Mouse (Mus musculus) frontal cortex, adult 2 months (tissue): ENCODE results near the gene Lamtor5. TPM values are rescaled to one million over a fixed set of nuclear protein-coding genes. Genes with fewer than 3 reads are reported as not detected.

ENCODE experiments used
- DNase-seq, 2 experiments: peaks; one replicate each; pipeline ENCODE4 v3.0.0; 2022; ENCODE audit warnings: low spot score in 1 of 2; ENCODE audit errors: extremely low spot score in 1 of 2
- polyA plus RNA-seq: library from polyadenylated mRNA; depleted of rRNA; stranded (reverse); fragments of >200 nt; gene quantifications from 2 replicates; pipeline ENCODE4 v1.2.3, GENCODE M21; 2012; rRNA removed

The Lamtor5 gene
- 117 and 121 TPM in 2 replicates for polyA plus RNA-seq

DNA sequence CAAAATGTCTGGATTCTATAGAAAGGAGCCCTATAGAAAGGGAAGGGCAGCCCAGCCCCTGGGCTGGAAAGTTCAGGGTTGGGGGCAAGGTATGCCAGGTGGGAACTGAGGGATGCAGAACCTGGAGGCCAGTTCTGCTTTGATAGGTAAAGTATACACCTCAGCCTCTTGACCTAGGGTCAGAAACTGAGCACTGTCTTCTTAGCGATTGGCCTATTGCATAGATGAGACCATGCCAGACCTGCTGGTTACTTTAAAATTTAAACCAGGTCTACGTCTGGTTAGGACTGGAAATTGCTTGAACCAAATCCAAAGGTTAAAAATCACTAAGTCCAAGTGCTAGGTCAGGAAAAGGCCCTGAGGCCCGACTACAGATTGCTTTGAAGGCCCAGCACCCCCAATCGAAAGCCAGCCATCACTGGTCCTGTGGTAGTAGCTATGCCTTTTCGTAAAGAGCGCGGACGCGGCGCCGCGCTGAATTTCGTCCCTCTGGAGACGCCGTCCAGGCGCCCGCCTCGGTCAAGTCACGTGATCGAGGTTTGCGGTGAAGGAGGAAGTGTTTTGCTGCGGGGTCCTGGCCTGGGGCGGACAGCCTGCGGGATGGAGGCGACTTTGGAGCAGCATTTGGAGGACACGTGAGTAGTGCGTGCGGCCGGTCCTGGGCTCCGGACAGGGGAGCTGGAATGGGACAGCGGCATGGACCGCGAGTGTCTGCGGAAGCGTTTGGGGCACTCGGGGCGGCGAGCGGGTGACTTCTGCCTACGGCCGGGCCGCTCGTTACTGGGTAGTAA lies at the start of gene Lamtor5:
Lamtor5 (plus strand) TSS at position 380 of the 791 bp plus-strand sequence.
- DNase-seq, result peak; percentile 85 to 94

DNA sequence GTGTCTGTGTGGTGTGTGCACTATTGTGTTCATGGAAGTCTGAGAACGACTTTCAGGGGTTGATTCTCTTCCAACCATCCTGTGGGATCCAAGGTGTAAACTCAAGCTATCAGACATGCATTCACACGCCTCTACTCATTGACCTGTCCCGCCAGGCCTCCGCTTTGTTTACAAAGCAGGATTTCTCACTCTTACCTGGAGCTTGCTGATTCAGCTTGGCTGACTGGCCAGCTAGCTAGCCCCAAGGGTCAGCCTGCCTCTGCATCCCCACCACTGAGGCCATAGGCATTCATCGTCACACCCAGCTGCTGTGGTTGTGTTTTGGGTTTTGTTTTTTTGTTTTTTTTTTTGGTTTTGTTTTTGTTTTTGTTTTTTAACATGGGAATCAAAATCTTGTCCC lies 49.4 kb upstream of the Lamtor5 start:
- no peak for DNase-seq

- DNase-seq, result no peak
Measured at GRCm38 (mm10) chr3:107229822-107230221, 48.8 kb upstream of the Lamtor5 start.

DNA sequence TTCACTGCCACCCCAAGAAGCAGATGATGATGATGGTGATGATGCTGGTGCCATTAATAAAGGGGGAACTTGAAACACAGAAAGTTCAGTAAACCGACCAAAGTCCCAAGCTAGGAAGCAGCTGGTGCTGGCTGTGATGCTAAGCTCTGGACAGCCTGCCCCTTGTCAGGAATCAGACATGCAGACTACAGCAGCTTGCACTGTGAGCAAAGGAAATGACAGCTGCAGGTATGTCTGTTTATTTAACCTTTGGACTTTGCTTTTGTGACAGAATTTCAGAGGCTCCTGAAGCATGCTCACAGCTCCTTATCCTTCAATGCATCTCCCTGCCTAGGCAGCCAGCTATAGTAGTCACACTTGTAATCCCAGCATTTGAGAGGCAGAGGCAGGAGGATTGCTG lies 48.1 kb upstream of the Lamtor5 start, which contains the start of gene A630076J17Rik:
A630076J17Rik (plus strand) TSS at position 88 of the 400 bp plus-strand sequence.
- DNase-seq, result no peak

DNA sequence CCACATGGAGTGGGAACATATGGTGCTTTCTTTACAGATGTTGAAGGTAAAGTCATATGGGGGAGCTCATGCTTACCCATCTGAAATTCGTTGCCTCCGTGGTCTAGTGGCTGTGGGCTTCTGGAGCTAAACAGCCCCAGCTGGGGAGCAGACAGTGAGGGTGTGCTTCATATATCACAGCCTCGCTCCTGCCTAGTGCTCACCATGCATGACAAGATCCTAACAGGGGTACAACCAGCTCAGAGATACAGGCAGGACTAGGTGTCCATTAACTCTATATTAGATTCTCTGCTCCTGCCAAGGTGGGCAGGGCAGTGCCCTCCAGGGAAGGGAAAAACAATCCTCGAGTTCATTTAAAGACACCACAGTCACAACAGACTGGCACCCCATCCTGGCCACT lies 47.5 kb upstream of the Lamtor5 start:
- no peak for DNase-seq

GRCm38 (mm10) chr3:107233351-107233813 lies 45.3 kb upstream of the Lamtor5 start:
- peak; percentile 63 to 97 for DNase-seq

DNA sequence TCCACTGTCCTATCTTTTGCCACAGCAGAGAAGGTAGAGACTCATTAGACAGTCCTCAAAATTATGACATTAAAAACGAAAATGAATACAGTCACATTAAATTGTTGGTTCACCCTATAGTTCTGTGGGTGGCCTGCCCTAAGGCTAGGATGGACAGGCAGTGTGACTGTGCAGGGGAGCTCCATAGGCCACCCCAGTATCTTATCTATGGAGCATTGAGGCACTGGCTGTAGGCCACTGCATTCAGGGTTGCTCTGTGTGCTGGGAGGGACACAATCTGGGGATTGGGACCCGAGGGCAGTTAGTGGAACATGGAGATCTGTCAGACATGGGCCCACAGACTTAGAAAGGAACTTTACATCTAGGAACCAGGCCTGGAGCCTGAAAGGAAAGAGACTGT lies 44.7 kb upstream of the Lamtor5 start:
- DNase-seq, result no peak

- no peak for DNase-seq
Measured at GRCm38 (mm10) chr3:107238051-107238450, 40.6 kb upstream of the Lamtor5 start.

DNA sequence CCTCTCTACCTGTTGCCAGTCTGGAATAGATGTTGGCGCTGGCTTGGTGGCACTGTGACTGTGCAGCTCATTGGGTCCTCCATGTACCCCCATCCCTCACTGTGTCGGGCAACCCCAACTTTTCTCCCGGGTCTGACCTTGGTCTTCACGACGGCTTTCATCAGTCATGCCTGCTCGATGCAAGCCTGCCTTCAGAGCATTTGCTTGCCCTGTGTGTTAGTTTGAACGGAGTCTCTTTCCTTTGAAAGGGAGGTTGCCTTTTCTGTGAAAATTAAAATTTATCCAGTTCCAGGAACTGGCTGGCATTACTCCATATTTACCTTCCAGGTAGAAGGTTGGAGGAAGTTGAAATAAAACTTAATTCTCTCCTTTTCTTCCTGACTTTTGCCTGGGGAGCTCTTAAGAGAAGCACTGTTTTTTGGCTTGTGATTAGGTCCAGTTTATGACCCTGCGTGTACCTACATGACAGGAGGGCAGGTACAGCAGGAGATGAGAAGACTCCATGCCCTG lies 40.1 kb upstream of the Lamtor5 start:
- DNase-seq, result no peak

DNA sequence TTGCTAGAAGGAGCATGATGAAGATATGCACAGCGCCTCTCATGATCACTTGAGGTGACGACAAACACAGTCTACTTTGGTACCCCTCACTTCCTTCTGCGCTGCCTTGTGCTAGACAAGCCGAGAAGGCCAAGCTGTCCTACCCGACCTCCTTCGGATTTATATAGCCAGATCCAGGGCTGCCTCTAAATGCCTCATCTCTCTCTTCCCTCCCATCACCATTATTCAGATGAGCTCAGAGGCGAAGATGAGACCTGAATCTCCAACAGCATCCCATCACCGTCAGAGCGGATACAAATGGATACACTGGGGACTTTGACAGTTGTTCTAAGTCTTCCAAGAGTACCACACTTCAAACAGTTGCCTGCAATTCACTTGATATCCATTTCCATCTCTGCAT lies 39.1 kb upstream of the Lamtor5 start, which contains the start of gene Prok1:
Prok1 (minus strand) TSS at position 101 of the 400 bp plus-strand sequence.
- no peak for DNase-seq

GRCm38 (mm10) chr3:107241389-107242094 lies 37.1 kb upstream of the Lamtor5 start:
- no peak for DNase-seq

DNA sequence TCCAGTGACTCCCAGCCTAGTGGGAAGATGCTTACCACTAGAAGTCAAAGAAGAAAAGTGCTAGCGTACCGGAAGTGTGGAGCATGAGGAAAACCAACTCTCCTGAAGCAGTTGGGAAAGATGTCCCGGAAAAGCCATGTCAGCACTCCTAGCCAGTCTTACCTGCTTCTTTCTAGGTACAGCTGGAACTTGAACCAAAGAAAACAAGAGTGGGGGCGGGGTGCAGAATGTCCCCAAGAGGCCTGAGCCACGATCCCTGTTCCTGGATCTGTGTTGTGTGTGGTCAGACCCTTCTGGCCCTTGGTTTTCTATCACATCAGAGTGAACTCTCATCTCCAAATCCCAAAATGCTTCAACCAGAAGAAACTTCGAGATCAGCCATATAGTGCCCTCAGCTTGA lies 31.8 kb upstream of the Lamtor5 start:
- DNase-seq, result no peak

DNA sequence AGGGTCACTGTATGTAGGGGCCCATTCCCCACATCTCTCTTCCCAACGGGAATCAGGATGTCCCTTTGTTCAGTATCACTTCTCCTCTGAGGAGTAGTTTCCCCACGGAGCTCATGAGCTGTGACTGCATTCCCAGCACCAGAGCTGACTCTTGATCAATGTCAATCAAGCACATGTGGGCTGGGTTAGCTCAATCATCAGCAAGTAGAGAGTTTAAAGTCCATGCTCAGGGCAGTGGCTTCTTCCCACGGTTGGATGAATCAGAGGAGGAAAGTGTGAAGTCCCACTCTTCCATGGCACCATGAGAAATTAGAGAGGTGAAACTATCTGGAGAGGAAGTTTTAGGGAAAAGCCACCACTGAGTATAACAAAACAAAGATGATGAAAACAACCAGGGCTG lies 29.6 kb upstream of the Lamtor5 start:
- DNase-seq, result no peak

DNA sequence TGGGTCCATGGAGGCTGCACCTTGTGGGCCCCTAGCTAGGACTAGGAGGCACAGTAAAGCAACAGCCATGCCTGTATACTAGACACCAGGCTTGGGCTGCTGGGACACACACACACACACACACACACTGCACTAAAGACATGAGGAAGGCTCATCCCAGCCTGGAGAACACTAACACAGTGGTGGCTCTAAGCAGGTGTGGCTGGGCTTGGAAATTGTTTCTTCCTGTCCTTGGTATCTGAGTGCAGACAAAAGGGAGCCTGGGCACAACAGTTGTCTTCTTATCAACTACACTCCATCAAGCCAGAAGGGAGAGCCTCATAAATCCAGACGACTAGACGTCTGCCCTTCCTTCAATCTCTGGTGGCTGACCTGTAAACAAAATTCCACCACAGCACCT lies 28.3 kb upstream of the Lamtor5 start:
- DNase-seq, result no peak

- no peak for DNase-seq
Measured at GRCm38 (mm10) chr3:107252035-107252434, 26.6 kb upstream of the Lamtor5 start.

DNA sequence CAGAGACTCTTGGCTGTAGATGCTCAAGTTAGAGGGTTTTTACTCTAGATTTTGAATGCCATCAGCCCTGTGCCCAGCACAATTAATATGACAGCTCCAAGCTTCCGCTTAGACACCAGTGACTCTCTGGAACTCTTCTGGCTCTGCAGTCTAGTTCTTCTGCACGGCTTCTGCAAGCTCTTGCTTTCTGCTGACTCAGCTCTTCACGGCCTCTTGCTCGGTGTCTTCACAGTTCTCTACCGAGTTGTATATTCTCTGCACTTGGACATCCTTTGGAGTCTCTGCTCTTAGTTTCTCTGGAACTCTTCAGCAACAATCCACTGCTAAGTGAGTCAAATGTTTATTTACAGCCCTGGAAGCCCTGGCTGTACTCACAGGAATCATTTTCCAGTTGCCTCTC lies 24.7 kb upstream of the Lamtor5 start:
- DNase-seq, result no peak

DNA sequence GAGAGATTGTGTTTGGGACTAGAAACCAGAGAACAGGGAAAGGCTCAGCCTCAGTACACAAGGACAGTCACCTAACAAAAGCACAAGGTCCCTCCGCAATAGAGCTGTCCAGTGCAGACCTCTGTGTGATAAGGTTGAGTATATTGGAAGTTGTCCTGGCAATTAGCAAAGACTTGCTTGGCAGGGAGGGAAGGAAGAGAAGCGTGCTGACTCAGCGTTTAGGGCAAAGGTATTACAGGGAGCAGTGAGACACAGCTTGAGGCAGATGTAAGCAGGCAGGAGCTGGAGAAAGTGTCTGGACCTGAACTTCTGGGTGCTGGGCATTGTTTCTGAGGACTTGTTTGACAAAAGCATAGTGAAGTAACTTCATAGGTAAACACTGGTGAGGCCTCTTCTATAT lies 22.7 kb upstream of the Lamtor5 start:
- DNase-seq, result no peak

GRCm38 (mm10) chr3:107256724-107257123 lies 21.9 kb upstream of the Lamtor5 start:
- no peak for DNase-seq

DNA sequence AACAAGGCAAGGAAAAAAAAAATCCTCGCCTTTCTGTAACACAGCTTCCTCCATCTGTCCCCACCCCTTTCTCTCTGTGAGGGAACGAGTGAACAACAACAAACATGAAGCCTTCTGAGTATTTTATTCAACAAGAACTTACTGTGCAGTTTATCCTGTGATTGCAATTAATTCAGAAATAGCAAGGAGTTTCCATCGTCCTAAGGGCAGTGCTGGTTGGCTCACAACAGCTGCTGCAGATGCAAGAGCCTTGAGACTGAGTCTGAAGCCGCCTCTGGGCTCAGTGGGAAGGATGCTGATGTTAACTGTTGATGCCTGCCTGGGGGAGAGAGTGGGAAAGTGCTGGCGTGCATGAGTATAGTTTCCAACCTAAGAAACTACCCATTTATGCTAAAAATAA lies 20.7 kb upstream of the Lamtor5 start:
- no peak for DNase-seq

DNA sequence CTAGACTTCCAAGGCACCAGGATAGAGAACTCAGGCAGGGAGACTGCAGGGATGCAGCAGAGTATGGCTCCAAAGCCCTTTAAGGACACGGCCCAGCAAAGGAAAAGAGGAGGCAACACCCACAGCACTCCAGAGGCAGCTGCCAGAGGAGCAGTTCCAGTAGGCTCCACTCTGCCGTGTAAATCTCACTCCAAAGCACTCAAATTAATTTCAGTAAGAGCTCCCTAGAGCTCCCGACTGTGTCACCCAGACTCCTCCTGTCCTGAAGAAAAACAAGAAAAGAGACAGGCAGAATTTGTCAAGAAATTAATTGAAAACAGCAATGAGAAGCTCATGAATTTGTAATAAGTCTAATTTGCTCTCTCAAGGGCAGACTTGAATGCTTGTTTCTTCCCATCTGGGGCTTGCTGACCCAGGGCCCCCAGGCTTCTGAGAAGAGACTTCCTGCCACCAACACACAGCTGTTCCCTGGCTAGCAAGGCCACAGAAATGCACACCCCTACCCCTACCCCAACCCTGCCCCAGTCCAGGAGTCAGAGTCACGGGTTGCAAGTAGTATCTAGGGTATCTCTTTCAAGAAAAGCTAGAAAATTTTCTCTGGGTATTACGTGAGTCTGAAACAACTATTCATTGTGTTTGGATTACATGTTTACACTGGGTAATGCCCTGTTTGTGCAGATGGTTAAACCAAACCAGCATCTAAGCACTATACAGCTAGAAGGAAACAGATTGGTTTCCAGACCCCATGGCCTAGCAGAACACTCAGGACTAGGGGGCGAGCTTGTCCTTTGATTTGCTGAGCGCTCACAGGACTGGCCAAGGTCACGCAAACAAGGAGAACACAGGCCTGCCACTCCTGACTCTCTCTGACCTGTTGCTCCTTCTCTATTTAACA lies 17.5 kb upstream of the Lamtor5 start:
- peak; percentile 23 to 37 for DNase-seq

DNA sequence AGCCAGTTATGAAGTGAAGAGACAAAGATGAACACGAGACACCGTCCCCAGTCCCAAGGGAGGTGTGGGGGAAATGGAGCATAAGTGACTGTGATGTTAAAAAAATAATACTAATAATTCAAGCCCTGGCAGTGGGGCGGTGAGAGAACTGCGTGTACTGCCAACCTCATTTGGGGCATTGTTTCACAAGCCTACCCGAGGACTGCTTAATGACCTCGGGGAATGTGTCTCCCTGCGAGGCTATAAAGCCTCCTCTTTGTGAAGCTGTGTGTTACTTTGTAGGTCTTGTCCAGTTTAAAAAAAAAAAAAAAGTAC lies 16.9 kb upstream of the Lamtor5 start:
- no peak for DNase-seq
